Mouse (Mus musculus): ENCODE measurements around the gene Scarb1. TPM values are rescaled to one million over a fixed set of nuclear protein-coding genes. Genes with fewer than 3 reads are reported as not detected.
"Not testable (repeated sequence)": the region's sequence is repeated elsewhere in the genome, so short reads cannot be mapped to it uniquely, and the experiment has no call there.

Scarb1 gene
- 104 and 108 TPM in 2 replicates for polyA plus RNA-seq (2014; fragmentation: Nextera tagmentation; extraction: Ambion mirVana)

GRCm38 (mm10) chr5:125340547-125341262 is at the start of gene Scarb1:
Scarb1 (minus strand) TSS chr5:125341094.
- peak; percentile 88 for ATAC-seq (replicated peaks; ENCODE audit: low FRiP score)
- H3K9me3 ChIP-seq (ENCODE audit: control insufficient read depth, low read length) = no peaks in the 10 kb centered on the region
- H3K4me1 ChIP-seq (replicated peaks; ENCODE audit: control insufficient read depth, insufficient read depth, low read length) = peaks cover 43% of the 10 kb centered on the region
- peak; percentile 94 for DNase-seq (ENCODE audit: low spot score)
- H3K9ac ChIP-seq (ENCODE audit: low read depth, low read length) = peak within 1 kb of the TSS; percentile 82
- peak within 1 kb of the TSS; percentile 86 for H3K4me2 ChIP-seq
- peak within 1 kb of the TSS; percentile 88 for H3K27ac ChIP-seq (ENCODE audit: low read depth, low read length)
- H3K4me3 ChIP-seq (ENCODE audit: low read depth, low read length) = peak within 1 kb of the TSS; percentile 85
- WGBS = under 1% methylated on average over 41 of the region's 42 CpGs
- no peaks in the 10 kb centered on the region for H3K36me3 ChIP-seq (ENCODE audit: control insufficient read depth, insufficient read depth, low read length)
- H3K27me3 ChIP-seq (replicated peaks; ENCODE audit: control insufficient read depth, insufficient read depth, low read length) = no peaks in the 10 kb centered on the region

- peak; percentile 96 for DNase-seq (ENCODE audit: low spot score)
- H3K36me3 ChIP-seq (ENCODE audit: control insufficient read depth, insufficient read depth, low read length) = peaks cover 12% of the 10 kb centered on the region
- H3K27ac ChIP-seq (ENCODE audit: low read depth, low read length) = peak within 1 kb of the TSS; percentile 94
- no peaks in the 10 kb centered on the region for H3K27me3 ChIP-seq (replicated peaks; ENCODE audit: control insufficient read depth, insufficient read depth, low read length)
- H3K4me1 ChIP-seq (replicated peaks; ENCODE audit: control insufficient read depth, insufficient read depth, low read length) = peaks cover 30% of the 10 kb centered on the region
- WGBS = under 1% methylated on average over 69 of the region's 69 CpGs
- ATAC-seq (replicated peaks; ENCODE audit: low FRiP score) = peak; percentile 60
- H3K9me3 ChIP-seq (ENCODE audit: control insufficient read depth, low read length) = no peaks in the 10 kb centered on the region
- peak within 1 kb of the TSS; percentile 95 for H3K4me3 ChIP-seq (ENCODE audit: low read depth, low read length)
- H3K4me2 ChIP-seq = peak within 1 kb of the TSS; percentile 76
- H3K9ac ChIP-seq (ENCODE audit: low read depth, low read length) = peak within 1 kb of the TSS; percentile 97
Observed at GRCm38 (mm10) chr5:125389579-125390441, 48.9 kb upstream of the Scarb1 start, which contains the start of gene Ubc. Ubc (minus strand) TSS chr5:125390202.

GRCm38 (mm10) chr5:125389131-125389578 is 48.3 kb upstream of the Scarb1 start, which contains the start of gene Gm10382:
Gm10382 (plus strand) TSS chr5:125389322.
- Histone ChIP-seq H3K36me3 (ENCODE audit: control insufficient read depth, insufficient read depth, low read length) (peaks cover 12% of the 10 kb centered on the region), H3K4me1 (replicated peaks; ENCODE audit: control insufficient read depth, insufficient read depth, low read length) (peaks cover 26% of the 10 kb centered on the region)
- 1% methylated on average over 41 of the region's 41 CpGs for WGBS

GRCm38 (mm10) chr5:125388358-125389092 is 47.6 kb upstream of the Scarb1 start:
- no peaks in the 10 kb centered on the region for H3K9me3 ChIP-seq (ENCODE audit: control insufficient read depth, low read length)
- H3K27me3 ChIP-seq (replicated peaks; ENCODE audit: control insufficient read depth, insufficient read depth, low read length) = no peaks in the 10 kb centered on the region
- H3K4me1 ChIP-seq (replicated peaks; ENCODE audit: control insufficient read depth, insufficient read depth, low read length) = peaks cover 20% of the 10 kb centered on the region
- H3K27ac ChIP-seq (ENCODE audit: low read depth, low read length) = peak overlapping the region; percentile 94
- no peak for ATAC-seq (replicated peaks; ENCODE audit: low FRiP score)
- no peak for DNase-seq (ENCODE audit: low spot score)
- peak overlapping the region; percentile 97 for H3K9ac ChIP-seq (ENCODE audit: low read depth, low read length)
- 21% methylated on average over 13 of the region's 13 CpGs for WGBS
- H3K4me2 ChIP-seq = peak overlapping the region; percentile 76
- peak overlapping the region; percentile 95 for H3K4me3 ChIP-seq (ENCODE audit: low read depth, low read length)
- peaks cover 12% of the 10 kb centered on the region for H3K36me3 ChIP-seq (ENCODE audit: control insufficient read depth, insufficient read depth, low read length)

More at GRCm38 (mm10) chr5:125389131-125389578, 48.3 kb upstream of the Scarb1 start, which contains the start of gene Gm10382:
- H3K4me2 ChIP-seq = peak within 1 kb of the TSS; percentile 76
- H3K4me3 ChIP-seq (ENCODE audit: low read depth, low read length) = peak within 1 kb of the TSS; percentile 95
- peak; percentile 86 for DNase-seq (ENCODE audit: low spot score)
- H3K27ac ChIP-seq (ENCODE audit: low read depth, low read length) = peak within 1 kb of the TSS; percentile 94
- H3K9ac ChIP-seq (ENCODE audit: low read depth, low read length) = peak within 1 kb of the TSS; percentile 97
- no peaks in the 10 kb centered on the region for H3K27me3 ChIP-seq (replicated peaks; ENCODE audit: control insufficient read depth, insufficient read depth, low read length)
- H3K9me3 ChIP-seq (ENCODE audit: control insufficient read depth, low read length) = no peaks in the 10 kb centered on the region
- ATAC-seq (replicated peaks; ENCODE audit: low FRiP score) = peak; percentile 39

GRCm38 (mm10) chr5:125387295-125387694 is 46.4 kb upstream of the Scarb1 start:
- not testable (repeated sequence) for H3K9ac ChIP-seq (ENCODE audit: low read depth, low read length); H3K4me2 ChIP-seq; ATAC-seq (replicated peaks; ENCODE audit: low FRiP score); H3K4me3 ChIP-seq (ENCODE audit: low read depth, low read length); H3K27ac ChIP-seq (ENCODE audit: low read depth, low read length); DNase-seq (ENCODE audit: low spot score); H3K9me3 ChIP-seq (ENCODE audit: control insufficient read depth, low read length); H3K27me3 ChIP-seq (replicated peaks; ENCODE audit: control insufficient read depth, insufficient read depth, low read length)
- H3K36me3 ChIP-seq (ENCODE audit: control insufficient read depth, insufficient read depth, low read length) = peaks cover 12% of the 10 kb centered on the region
- peaks cover 16% of the 10 kb centered on the region for H3K4me1 ChIP-seq (replicated peaks; ENCODE audit: control insufficient read depth, insufficient read depth, low read length)
- 89% methylated on average over 5 of the region's 6 CpGs for WGBS

DNA sequence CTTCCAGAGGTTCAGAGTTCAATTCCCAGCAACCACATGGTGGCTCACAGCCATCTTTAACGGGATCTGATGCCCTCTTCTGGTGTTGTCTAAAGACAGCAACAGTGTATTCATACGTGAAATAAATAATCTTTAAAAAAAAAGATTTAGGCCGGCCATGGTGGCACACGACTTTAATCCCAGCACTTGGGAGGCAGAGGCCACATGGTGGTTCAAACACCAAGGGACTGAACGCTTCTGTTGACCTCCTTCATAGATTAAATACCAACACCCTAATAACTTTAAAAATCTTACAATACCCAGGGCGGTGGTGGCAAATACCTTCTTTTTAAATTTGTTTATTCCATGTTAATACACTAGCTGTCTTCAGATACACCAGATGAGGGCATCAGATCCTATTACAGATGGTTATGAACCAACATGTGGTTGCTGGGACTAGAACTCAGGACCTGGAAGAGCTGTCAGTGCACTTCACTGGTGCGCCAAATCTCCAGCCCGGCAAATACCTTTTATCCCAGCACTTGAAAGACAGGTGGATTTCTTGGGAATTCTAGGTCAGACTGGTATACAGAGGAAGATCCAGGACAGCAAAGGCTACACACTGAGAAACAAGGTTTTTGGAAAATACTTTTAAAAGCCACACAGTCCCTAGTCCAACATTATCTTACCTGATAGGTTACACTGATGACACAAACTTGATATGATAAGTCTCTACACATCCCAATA is 44.5 kb upstream of the Scarb1 start:
- no peaks in the 10 kb centered on the region for H3K9me3 ChIP-seq (ENCODE audit: control insufficient read depth, low read length)
- no peak overlapping the region for H3K27ac ChIP-seq (ENCODE audit: low read depth, low read length)
- no peak overlapping the region for H3K4me3 ChIP-seq (ENCODE audit: low read depth, low read length)
- H3K9ac ChIP-seq (ENCODE audit: low read depth, low read length) = no peak overlapping the region
- DNase-seq (ENCODE audit: low spot score) = no peak
- peaks cover 9% of the 10 kb centered on the region for H3K4me1 ChIP-seq (replicated peaks; ENCODE audit: control insufficient read depth, insufficient read depth, low read length)
- no peak overlapping the region for H3K4me2 ChIP-seq
- peaks cover 12% of the 10 kb centered on the region for H3K36me3 ChIP-seq (ENCODE audit: control insufficient read depth, insufficient read depth, low read length)
- whole genome bisulfite sequencing = 78% methylated on average over 8 of the region's 8 CpGs
- no peaks in the 10 kb centered on the region for H3K27me3 ChIP-seq (replicated peaks; ENCODE audit: control insufficient read depth, insufficient read depth, low read length)
- no peak for ATAC-seq (replicated peaks; ENCODE audit: low FRiP score)

GRCm38 (mm10) chr5:125384512-125385214 is 43.8 kb upstream of the Scarb1 start:
- no peak overlapping the region for H3K4me3 ChIP-seq (ENCODE audit: low read depth, low read length)
- 88% methylated on average over 2 of the region's 2 CpGs for WGBS
- no peaks in the 10 kb centered on the region for H3K9me3 ChIP-seq (ENCODE audit: control insufficient read depth, low read length)
- H3K27ac ChIP-seq (ENCODE audit: low read depth, low read length) = no peak overlapping the region
- H3K27me3 ChIP-seq (replicated peaks; ENCODE audit: control insufficient read depth, insufficient read depth, low read length) = no peaks in the 10 kb centered on the region
- H3K4me1 ChIP-seq (replicated peaks; ENCODE audit: control insufficient read depth, insufficient read depth, low read length) = peaks cover 7% of the 10 kb centered on the region
- H3K36me3 ChIP-seq (ENCODE audit: control insufficient read depth, insufficient read depth, low read length) = peaks cover 12% of the 10 kb centered on the region
- no peak overlapping the region for H3K9ac ChIP-seq (ENCODE audit: low read depth, low read length)
- DNase-seq (ENCODE audit: low spot score) (no peak), ATAC-seq (replicated peaks; ENCODE audit: low FRiP score) (no peak)
- no peak overlapping the region for H3K4me2 ChIP-seq

All from liver, embryonic 11.5 days (tissue).